Mouse (Mus musculus): ENCODE results near the gene Bdh2.
A peak's percentile ranks its signal among the peaks of the same experiment; 100 is the strongest.

The Bdh2 gene

GRCm38 (mm10) chr3:135280669-135281415, at the start of gene Bdh2:
Gene Bdh2 (plus strand): TSS chr3:135281221.
- peak; percentile 83 for DNase-seq (ENCODE audit: low spot score)

DNA sequence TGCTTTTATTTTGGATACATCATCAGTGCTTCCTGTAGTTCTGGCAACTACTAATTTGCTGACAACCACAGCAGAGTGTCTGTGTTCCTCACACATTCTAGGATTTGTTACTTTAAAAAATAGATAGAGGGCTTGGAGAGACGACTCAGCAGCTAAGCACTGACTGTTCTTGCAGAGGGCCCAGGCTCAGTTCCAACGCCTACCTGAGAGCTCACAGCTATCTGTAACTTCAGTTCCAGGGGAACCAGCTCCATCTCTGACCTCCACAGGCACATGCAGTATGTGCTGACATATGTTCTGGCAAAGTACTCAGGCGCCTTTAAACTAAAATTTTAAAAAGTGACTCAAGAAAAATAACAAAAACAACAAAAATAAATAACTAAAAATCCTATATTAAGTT, 49.0 kb upstream of the Bdh2 start:
- no peak for DNase-seq (ENCODE audit: low spot score)

- no peak for DNase-seq (ENCODE audit: low spot score)
Observed at GRCm38 (mm10) chr3:135232462-135232861, 48.6 kb upstream of the Bdh2 start.

GRCm38 (mm10) chr3:135245733-135246132, 35.3 kb upstream of the Bdh2 start:
- peak; percentile 34 for DNase-seq (ENCODE audit: low spot score)

GRCm38 (mm10) chr3:135246828-135247227, 34.2 kb upstream of the Bdh2 start:
- DNase-seq (ENCODE audit: low spot score): no peak

DNA sequence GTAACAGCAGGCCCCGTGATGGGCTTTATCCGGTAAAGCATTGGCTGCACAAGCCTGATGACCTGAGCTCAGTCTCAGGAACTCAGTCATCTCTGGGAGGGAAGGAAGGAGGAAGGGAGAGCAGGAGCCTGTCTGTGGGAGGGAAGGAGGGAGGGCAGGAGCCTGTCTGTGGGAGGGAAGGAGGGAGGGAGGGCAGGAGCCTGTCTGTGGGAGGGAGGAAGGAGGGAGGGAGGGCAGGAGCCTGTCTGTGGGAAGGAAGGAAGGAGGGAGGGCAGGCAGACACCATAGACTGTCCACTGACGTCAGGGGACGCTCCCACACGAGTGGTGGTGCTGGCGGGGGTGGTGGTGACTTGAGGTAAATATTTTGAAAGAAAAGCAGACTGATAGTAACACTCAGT, 31.9 kb upstream of the Bdh2 start:
- no peak for DNase-seq (ENCODE audit: low spot score)

DNA sequence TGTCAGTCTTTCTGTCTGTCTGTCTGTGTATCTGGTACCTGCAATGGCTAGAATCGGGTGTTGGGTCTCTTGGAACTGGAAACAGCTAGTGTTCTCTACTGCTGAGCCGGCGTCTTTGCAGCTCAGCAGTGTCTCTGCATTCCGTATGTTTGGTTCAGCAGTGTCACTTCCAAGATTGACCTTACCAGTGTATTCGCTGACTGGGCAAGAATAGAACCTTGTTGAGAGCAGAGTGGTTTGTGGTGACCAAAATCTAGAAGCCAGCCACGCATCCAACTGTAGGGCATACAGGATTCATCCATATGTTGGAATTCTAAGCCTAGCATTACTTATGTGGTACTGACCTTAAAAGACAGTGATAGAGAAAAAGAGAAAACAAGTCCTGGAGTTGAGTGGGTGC, 29.2 kb upstream of the Bdh2 start:
- no peak for DNase-seq (ENCODE audit: low spot score)

DNA sequence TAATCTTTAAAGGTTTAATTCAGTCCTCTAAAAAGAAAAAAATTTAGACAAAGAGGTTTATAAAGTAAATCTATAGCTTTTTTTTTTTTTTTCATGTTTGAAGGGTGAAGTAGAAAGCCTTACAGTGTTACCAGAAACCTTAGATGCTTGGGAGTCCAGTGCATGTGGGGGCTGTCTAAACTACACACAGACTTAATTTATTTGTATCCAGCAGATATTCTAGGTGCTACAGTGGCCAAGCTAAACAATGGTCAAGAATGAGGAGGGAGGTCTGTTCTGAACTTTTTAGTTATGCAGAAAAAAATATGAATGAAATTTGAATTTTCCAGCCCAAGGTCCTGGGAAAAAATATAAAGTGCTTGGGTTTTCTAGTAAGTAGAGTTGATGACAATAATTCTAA, 26.2 kb upstream of the Bdh2 start:
- no peak for DNase-seq (ENCODE audit: low spot score)

GRCm38 (mm10) chr3:135258919-135259318, 22.1 kb upstream of the Bdh2 start:
- no peak for DNase-seq (ENCODE audit: low spot score)

- no peak for DNase-seq (ENCODE audit: low spot score)
Observed at GRCm38 (mm10) chr3:135260233-135260632, 20.8 kb upstream of the Bdh2 start.

GRCm38 (mm10) chr3:135268616-135269015, 12.4 kb upstream of the Bdh2 start:
- DNase-seq (ENCODE audit: low spot score): no peak

DNA sequence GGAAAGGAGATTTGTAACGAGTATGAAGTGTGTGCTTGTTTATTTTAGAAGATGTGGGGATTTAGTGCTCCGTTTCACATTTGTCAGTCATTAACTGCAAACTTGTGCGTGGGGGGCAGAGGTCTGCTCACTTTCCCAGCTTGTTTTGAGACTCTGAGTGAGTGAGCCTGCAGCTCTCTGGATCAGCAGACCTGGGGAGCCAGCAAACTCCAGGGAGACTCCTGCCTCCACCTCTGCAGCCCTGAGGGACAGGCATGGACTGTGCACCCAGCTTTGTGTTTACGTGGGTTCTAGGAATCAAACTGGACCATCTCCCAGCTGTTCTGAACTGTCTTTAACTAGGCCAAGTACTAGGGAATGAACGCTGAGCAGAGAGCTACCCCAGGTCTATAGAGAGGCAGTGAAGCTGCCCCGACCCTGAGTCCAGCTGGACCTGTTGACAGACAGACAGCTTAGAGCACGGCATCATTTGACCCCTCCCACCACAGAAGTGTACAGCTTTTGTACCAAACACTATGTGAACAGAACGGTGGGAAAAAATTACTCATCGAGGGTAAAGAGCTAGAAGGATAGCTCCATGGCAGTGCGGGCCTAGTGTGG, 11.5 kb upstream of the Bdh2 start:
- no peak for DNase-seq (ENCODE audit: low spot score)

- DNase-seq (ENCODE audit: low spot score): no peak
Observed at GRCm38 (mm10) chr3:135272627-135273026, 8.4 kb upstream of the Bdh2 start.

DNA sequence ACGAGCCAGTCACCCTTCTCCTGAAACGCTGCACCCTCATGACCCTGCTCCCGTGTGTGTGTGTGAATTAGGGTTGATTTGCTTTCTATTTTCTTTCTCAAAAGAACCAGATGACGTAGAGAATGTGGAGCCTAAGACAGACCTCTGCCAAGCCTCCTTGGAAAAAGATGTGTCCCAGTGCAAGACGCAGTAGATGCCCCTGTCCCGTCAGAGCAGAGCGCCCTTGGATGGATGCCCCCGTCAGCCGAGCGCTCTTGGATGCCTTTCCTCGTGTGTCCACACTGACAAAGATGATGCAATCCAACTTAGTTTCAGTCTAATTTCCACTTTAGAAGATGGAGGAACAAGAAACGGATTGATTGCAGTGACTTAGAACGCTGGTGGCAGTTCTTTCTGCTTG, 8.0 kb upstream of the Bdh2 start:
- DNase-seq (ENCODE audit: low spot score): no peak

DNA sequence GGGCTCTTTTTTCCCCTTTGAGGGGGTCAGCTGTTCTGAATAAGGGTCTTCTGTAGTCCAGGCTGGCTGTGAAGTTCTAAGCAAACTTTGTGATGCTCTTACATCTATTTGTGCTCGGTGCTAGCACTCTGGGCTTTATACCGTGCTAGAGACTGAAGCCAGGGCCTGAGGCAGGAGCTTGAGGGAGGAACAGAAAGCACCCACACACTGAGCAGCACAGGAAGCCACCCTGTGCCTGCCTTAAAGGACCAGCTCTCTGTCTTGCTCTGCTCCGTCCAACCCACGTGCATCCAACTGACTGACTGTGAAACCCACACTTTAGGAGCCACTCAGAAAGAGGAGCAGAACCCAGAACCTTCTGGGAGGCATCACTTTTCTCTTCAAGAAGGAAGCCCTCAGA, 861 bp upstream of the Bdh2 start:
- no peak for DNase-seq (ENCODE audit: low spot score)

DNA sequence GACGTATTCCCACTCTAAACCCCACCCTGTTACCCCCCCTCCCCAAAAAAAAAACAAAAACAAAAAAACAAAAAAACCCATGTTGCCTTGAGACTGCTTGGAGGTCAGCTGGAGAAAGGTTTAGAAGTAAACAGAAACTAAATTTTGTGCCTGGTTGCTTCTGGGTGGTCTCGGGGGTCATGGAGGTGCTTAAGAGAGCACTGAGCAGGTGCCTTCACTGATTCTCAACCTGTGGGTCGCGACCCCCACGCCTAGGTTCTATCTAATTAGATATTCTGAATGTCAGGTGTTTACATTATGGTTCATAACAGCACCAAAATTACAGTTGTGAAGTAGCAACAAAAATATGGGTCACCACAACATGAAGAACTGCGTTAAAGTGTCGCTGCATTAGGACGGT, 680 bp downstream of the Bdh2 start:
- no peak for DNase-seq (ENCODE audit: low spot score)

- no peak for DNase-seq (ENCODE audit: low spot score)
Observed at GRCm38 (mm10) chr3:135285256-135285655, 4.2 kb downstream of the Bdh2 start.

- no peak for DNase-seq (ENCODE audit: low spot score)
Observed at GRCm38 (mm10) chr3:135285807-135286206, 4.8 kb downstream of the Bdh2 start.

- DNase-seq (ENCODE audit: low spot score): no peak
Observed at GRCm38 (mm10) chr3:135288138-135288750, 7.2 kb downstream of the Bdh2 start.

- no peak for DNase-seq (ENCODE audit: low spot score)
Observed at GRCm38 (mm10) chr3:135289148-135289547, 8.1 kb downstream of the Bdh2 start.

DNA sequence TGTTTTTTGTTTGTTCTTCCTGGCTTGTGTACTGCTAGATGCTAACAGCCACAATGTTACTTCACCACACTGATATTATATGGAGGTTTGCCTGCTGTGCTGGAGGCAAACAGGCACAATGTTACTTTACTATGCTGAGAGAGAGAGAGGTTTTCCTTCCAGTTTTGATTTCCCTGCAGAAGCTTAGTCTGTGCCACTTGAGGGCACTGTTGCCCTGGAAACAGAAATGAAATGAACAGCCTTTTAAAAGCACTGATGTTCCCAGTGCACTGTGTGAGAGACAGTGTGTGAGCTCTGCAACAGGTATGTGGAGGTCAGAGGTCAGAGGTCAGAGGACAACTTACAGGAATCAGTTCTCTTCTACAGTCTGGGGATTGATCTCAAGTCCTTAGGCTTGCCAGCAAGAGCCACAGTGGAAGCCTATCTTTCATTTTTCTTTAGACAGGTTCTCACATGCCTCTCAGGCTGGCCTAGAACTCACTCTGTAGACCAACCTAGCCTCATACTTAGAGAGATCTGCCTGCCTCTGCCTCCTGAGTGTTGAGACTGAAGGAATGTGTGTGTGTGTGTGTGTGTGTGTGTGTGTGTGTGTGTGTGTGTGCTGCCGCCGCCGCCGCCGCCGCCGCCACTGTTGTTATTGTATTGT, 9.4 kb downstream of the Bdh2 start:
- DNase-seq (ENCODE audit: low spot score): peak; percentile 75

- DNase-seq (ENCODE audit: low spot score): no peak
Observed at GRCm38 (mm10) chr3:135293703-135294102, 12.7 kb downstream of the Bdh2 start.

DNA sequence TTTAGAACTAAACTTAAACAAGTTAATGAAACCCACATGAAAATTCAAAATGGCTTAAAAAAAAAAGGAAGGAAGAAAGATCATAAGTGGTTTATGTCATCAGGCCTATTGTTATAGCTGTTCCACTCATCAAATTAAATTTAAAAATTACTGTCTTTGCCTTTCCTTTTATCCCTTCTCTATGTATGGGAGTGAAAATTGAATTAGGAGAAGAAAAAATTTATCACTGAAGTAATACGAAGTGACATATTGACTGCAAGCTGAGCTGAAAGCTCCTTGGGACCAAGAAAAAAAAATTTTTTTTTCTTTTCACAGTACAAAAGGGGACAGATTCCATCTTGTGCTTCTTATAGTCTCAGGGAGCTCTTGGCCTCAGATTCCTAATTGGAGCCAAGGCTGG, 14.5 kb downstream of the Bdh2 start:
- peak; percentile 84 for DNase-seq (ENCODE audit: low spot score)
